Mouse (Mus musculus): Measurements from ENCODE around the gene Met. TPM values are rescaled to one million over a fixed set of nuclear protein-coding genes. Genes with fewer than 3 reads are reported as not detected.

The Met gene
- polyA plus RNA-seq, 1 experiment, result 13.0 TPM

DNA sequence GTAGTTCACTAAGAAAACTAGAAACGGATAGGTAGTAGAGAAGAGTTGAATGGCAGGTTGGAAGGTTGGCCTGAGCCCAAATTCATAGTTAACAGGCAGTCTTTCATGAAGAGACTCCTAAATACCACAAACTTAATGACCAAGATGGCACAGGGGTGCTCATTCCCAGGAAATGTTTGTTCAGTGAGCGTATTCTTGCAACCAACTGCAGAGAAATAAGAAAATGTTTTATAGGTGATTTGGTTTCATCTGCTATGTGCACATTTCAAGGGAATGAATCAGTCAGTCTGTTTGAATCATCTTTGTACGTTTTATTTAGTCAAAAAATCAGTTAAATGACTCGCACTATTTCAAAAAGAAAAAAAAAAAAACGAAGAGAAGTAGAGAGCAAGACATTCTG is 21.6 kb downstream of the Met start:
- Histone ChIP-seq H3K4me3 (ENCODE audit: low read depth, low read length) (no peak overlapping the region), H3K9me3 (replicated peaks; ENCODE audit: control insufficient read depth, insufficient read depth, low read length, poor library complexity, severe bottlenecking) (no peaks in the 10 kb centered on the region), H3K4me1 (ENCODE audit: control insufficient read depth, insufficient read depth, low read length) (no peaks in the 10 kb centered on the region), H3K27ac (ENCODE audit: insufficient read depth, low read length) (no peak overlapping the region), H3K9ac (ENCODE audit: low read depth, poor library complexity, severe bottlenecking) (no peak overlapping the region), H3K36me3 (ENCODE audit: control insufficient read depth, insufficient read depth, low read length, poor library complexity, severe bottlenecking) (no peaks in the 10 kb centered on the region), H3K27me3 (ENCODE audit: control insufficient read depth, insufficient read depth, low read length, poor library complexity, severe bottlenecking) (no peaks in the 10 kb centered on the region)
- TF ChIP-seq POLR2A (IDR thresholded peaks at IDR 0.05; ENCODE audit: insufficient read depth, low read length), result no peak
- no peak for TF ChIP-seq EP300 (IDR thresholded peaks at IDR 0.05; ENCODE audit: insufficient read depth, low read depth, low read length)
- no peak for TF ChIP-seq CTCF (IDR thresholded peaks at IDR 0.05; ENCODE audit: low read depth, low read length)

GRCm38 (mm10) chr6:17485782-17486181 is 22.2 kb downstream of the Met start:
- no peak for TF ChIP-seq EP300 (IDR thresholded peaks at IDR 0.05; ENCODE audit: insufficient read depth, low read depth, low read length)
- TF ChIP-seq POLR2A (IDR thresholded peaks at IDR 0.05; ENCODE audit: insufficient read depth, low read length), result no peak
- TF ChIP-seq CTCF (IDR thresholded peaks at IDR 0.05; ENCODE audit: low read depth, low read length), result no peak
- no peak overlapping the region for H3K4me3 ChIP-seq (ENCODE audit: low read depth, low read length)
- H3K9me3 ChIP-seq (replicated peaks; ENCODE audit: control insufficient read depth, insufficient read depth, low read length, poor library complexity, severe bottlenecking), result no peaks in the 10 kb centered on the region
- H3K36me3 ChIP-seq (ENCODE audit: control insufficient read depth, insufficient read depth, low read length, poor library complexity, severe bottlenecking), result no peaks in the 10 kb centered on the region
- H3K27me3 ChIP-seq (ENCODE audit: control insufficient read depth, insufficient read depth, low read length, poor library complexity, severe bottlenecking), result no peaks in the 10 kb centered on the region
- no peaks in the 10 kb centered on the region for H3K4me1 ChIP-seq (ENCODE audit: control insufficient read depth, insufficient read depth, low read length)
- H3K9ac ChIP-seq (ENCODE audit: low read depth, poor library complexity, severe bottlenecking), result no peak overlapping the region
- no peak overlapping the region for H3K27ac ChIP-seq (ENCODE audit: insufficient read depth, low read length)

DNA sequence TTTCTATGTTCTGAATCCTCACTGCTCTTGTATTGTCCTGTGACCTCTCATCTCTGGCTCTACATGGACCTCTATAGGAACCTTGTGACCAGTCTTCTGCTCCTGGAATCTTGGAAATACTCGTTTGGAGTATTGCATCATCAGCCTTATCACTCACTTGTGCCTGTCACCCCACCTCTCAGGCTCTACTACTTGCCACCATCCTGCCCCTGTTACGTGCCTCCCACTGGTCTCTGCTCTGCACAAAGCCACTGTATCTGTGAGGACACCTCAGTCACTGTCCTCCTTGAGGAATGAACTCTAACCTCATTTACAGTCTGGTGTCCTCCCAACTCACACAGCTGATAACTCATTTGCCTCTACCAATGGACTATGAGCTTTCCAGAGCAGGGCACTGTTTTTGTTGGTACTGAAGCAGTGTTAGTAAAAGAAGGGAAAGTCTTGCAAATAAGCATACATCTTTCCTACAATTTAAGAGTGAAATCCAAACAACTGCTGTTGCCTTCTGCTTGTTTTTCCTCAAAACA is 24.8 kb downstream of the Met start:
- H3K4me3 ChIP-seq (ENCODE audit: low read depth, low read length), result no peak overlapping the region
- no peaks in the 10 kb centered on the region for H3K36me3 ChIP-seq (ENCODE audit: control insufficient read depth, insufficient read depth, low read length, poor library complexity, severe bottlenecking)
- H3K9me3 ChIP-seq (replicated peaks; ENCODE audit: control insufficient read depth, insufficient read depth, low read length, poor library complexity, severe bottlenecking), result no peaks in the 10 kb centered on the region
- no peaks in the 10 kb centered on the region for H3K27me3 ChIP-seq (ENCODE audit: control insufficient read depth, insufficient read depth, low read length, poor library complexity, severe bottlenecking)
- no peak overlapping the region for H3K27ac ChIP-seq (ENCODE audit: insufficient read depth, low read length)
- H3K4me1 ChIP-seq (ENCODE audit: control insufficient read depth, insufficient read depth, low read length), result no peaks in the 10 kb centered on the region
- no peak overlapping the region for H3K9ac ChIP-seq (ENCODE audit: low read depth, poor library complexity, severe bottlenecking)
- TF ChIP-seq CTCF (IDR thresholded peaks at IDR 0.05; ENCODE audit: low read depth, low read length) (no peak), EP300 (IDR thresholded peaks at IDR 0.05; ENCODE audit: insufficient read depth, low read depth, low read length) (no peak), POLR2A (IDR thresholded peaks at IDR 0.05; ENCODE audit: insufficient read depth, low read length) (no peak)

DNA sequence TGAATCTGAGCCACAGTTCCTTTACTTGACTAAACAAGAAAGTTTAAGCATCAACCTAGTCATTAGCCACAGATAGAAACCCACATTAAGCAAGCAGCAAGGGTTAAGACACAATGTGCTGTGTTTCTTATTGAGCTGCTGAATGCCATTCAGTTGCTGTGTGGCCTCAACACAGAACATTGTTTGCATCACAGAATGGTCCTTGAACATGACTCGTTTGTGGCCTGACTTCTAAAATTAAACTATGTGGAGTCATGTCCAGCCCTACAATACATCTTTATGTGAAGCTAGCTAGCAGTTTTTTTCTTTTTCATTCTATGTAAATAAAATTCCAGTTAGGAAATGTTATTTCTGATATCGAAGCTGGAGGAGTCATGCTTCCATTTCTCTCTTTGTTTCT is 27.2 kb downstream of the Met start:
- Histone ChIP-seq H3K27me3 (ENCODE audit: control insufficient read depth, insufficient read depth, low read length, poor library complexity, severe bottlenecking) (no peaks in the 10 kb centered on the region), H3K9me3 (replicated peaks; ENCODE audit: control insufficient read depth, insufficient read depth, low read length, poor library complexity, severe bottlenecking) (no peaks in the 10 kb centered on the region), H3K27ac (ENCODE audit: insufficient read depth, low read length) (no peak overlapping the region), H3K4me3 (ENCODE audit: low read depth, low read length) (no peak overlapping the region), H3K36me3 (ENCODE audit: control insufficient read depth, insufficient read depth, low read length, poor library complexity, severe bottlenecking) (no peaks in the 10 kb centered on the region), H3K9ac (ENCODE audit: low read depth, poor library complexity, severe bottlenecking) (no peak overlapping the region), H3K4me1 (ENCODE audit: control insufficient read depth, insufficient read depth, low read length) (no peaks in the 10 kb centered on the region)
- TF ChIP-seq EP300 (IDR thresholded peaks at IDR 0.05; ENCODE audit: insufficient read depth, low read depth, low read length), result no peak
- no peak for TF ChIP-seq CTCF (IDR thresholded peaks at IDR 0.05; ENCODE audit: low read depth, low read length)
- no peak for TF ChIP-seq POLR2A (IDR thresholded peaks at IDR 0.05; ENCODE audit: insufficient read depth, low read length)

DNA sequence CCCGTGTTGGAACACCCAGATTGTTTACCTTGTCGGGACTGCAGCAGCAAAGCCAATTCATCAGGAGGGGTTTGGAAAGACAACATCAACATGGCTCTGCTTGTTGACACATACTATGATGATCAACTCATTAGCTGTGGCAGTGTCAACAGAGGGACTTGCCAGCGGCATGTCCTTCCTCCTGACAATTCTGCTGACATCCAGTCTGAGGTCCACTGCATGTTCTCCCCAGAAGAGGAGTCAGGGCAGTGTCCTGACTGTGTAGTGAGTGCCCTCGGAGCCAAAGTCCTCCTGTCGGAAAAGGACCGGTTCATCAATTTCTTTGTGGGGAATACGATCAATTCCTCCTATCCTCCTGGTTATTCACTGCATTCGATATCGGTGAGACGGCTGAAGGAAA is 27.9 kb downstream of the Met start:
- no peaks in the 10 kb centered on the region for H3K36me3 ChIP-seq (ENCODE audit: control insufficient read depth, insufficient read depth, low read length, poor library complexity, severe bottlenecking)
- H3K9ac ChIP-seq (ENCODE audit: low read depth, poor library complexity, severe bottlenecking), result no peak overlapping the region
- no peaks in the 10 kb centered on the region for H3K9me3 ChIP-seq (replicated peaks; ENCODE audit: control insufficient read depth, insufficient read depth, low read length, poor library complexity, severe bottlenecking)
- no peak for TF ChIP-seq POLR2A (IDR thresholded peaks at IDR 0.05; ENCODE audit: insufficient read depth, low read length)
- no peak for TF ChIP-seq CTCF (IDR thresholded peaks at IDR 0.05; ENCODE audit: low read depth, low read length)
- no peak for TF ChIP-seq EP300 (IDR thresholded peaks at IDR 0.05; ENCODE audit: insufficient read depth, low read depth, low read length)
- no peaks in the 10 kb centered on the region for H3K4me1 ChIP-seq (ENCODE audit: control insufficient read depth, insufficient read depth, low read length)
- no peak overlapping the region for H3K4me3 ChIP-seq (ENCODE audit: low read depth, low read length)
- H3K27ac ChIP-seq (ENCODE audit: insufficient read depth, low read length), result no peak overlapping the region
- H3K27me3 ChIP-seq (ENCODE audit: control insufficient read depth, insufficient read depth, low read length, poor library complexity, severe bottlenecking), result no peaks in the 10 kb centered on the region

DNA sequence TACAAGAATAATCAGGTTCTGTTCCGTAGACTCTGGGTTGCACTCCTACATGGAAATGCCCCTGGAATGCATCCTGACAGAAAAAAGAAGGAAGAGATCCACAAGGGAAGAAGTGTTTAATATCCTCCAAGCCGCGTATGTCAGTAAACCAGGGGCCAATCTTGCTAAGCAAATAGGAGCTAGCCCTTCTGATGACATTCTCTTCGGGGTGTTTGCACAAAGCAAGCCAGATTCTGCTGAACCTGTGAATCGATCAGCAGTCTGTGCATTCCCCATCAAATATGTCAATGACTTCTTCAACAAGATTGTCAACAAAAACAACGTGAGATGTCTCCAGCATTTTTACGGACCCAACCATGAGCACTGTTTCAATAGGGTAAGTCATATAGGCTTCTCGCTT is 28.5 kb downstream of the Met start:
- Histone ChIP-seq H3K4me3 (ENCODE audit: low read depth, low read length) (no peak overlapping the region), H3K36me3 (ENCODE audit: control insufficient read depth, insufficient read depth, low read length, poor library complexity, severe bottlenecking) (no peaks in the 10 kb centered on the region), H3K27me3 (ENCODE audit: control insufficient read depth, insufficient read depth, low read length, poor library complexity, severe bottlenecking) (no peaks in the 10 kb centered on the region), H3K27ac (ENCODE audit: insufficient read depth, low read length) (no peak overlapping the region), H3K9me3 (replicated peaks; ENCODE audit: control insufficient read depth, insufficient read depth, low read length, poor library complexity, severe bottlenecking) (no peaks in the 10 kb centered on the region), H3K9ac (ENCODE audit: low read depth, poor library complexity, severe bottlenecking) (no peak overlapping the region), H3K4me1 (ENCODE audit: control insufficient read depth, insufficient read depth, low read length) (no peaks in the 10 kb centered on the region)
- TF ChIP-seq EP300 (IDR thresholded peaks at IDR 0.05; ENCODE audit: insufficient read depth, low read depth, low read length) (no peak), POLR2A (IDR thresholded peaks at IDR 0.05; ENCODE audit: insufficient read depth, low read length) (no peak), CTCF (IDR thresholded peaks at IDR 0.05; ENCODE audit: low read depth, low read length) (no peak)

Measured in ES-Bruce4 (cell line).